Comparison of ENCODE assay signal across 12 mouse cellular contexts in genomic region chr19:42256611-42257240, GRCm38 (mm10). TPM values are rescaled to one million over a fixed set of nuclear protein-coding genes. Genes with fewer than 3 reads are reported as not detected.
DNase-seq lines count a peak whose midpoint lies in the region; ATAC-seq and TF ChIP-seq lines count a peak whose summit lies in the region.
"Had no signal": no experiment of that assay in that cellular context is flagged by ENCODE, and none has a peak within 500 bp of the region (broad histone marks: within the 10 kb centered on the region; RNA-seq: fewer than 3 reads in every experiment).

No protein-coding gene starts in this region.

- H3K36me3 ChIP-seq in hindbrain, embryonic 10.5 days: no peaks in the 10 kb centered on the region
- no peaks in the 10 kb centered on the region for H3K36me3 ChIP-seq in hindbrain, embryonic 11.5 days (ENCODE audit: control insufficient read depth, insufficient read depth, low read length)
- H3K36me3 ChIP-seq in forebrain, postnatal 0 days (ENCODE audit: insufficient read depth): no peaks in the 10 kb centered on the region
- H3K36me3 ChIP-seq: heart, embryonic 13.5 days; limb, embryonic 15.5 days had no signal

- 0 out of 2 replicates have a peak overlapping the region, but pooled peaks have one; percentile 61 for H3K4me3 ChIP-seq in hindbrain, embryonic 10.5 days
- H3K4me3 ChIP-seq in hindbrain, embryonic 11.5 days (ENCODE audit: low read depth, low read length): no peak overlapping the region
- H3K4me3 ChIP-seq in forebrain, postnatal 0 days (ENCODE audit: low read depth, low read length): peak overlapping the region; percentile 70
- H3K4me3 ChIP-seq: heart, embryonic 13.5 days had no signal

- ATAC-seq in hindbrain, embryonic 11.5 days (ENCODE audit: low FRiP score): no peak
- ATAC-seq in forebrain, postnatal 0 days: peak; percentile 30

- H3K27me3 ChIP-seq in hindbrain, embryonic 10.5 days (ENCODE audit: insufficient read depth, poor library complexity, severe bottlenecking): peaks cover 36% of the 10 kb centered on the region
- peaks cover 9% of the 10 kb centered on the region; the same call in 1 of the 2 replicates for H3K27me3 ChIP-seq in hindbrain, embryonic 11.5 days (ENCODE audit: control insufficient read depth, insufficient read depth, low read length)
- H3K27me3 ChIP-seq in forebrain, postnatal 0 days (ENCODE audit: insufficient read depth, low read length): no peaks in the 10 kb centered on the region

- no peak for TF ChIP-seq CTCF in forebrain, postnatal 0 days (IDR thresholded peaks at IDR 0.05; ENCODE audit: low read depth)

- peaks cover 11% of the 10 kb centered on the region for H3K4me1 ChIP-seq in hindbrain, embryonic 10.5 days (replicated peaks)
- no peaks in the 10 kb centered on the region for H3K4me1 ChIP-seq in hindbrain, embryonic 11.5 days (replicated peaks; ENCODE audit: control insufficient read depth, insufficient read depth, low read length)
- peaks cover 25% of the 10 kb centered on the region for H3K4me1 ChIP-seq in forebrain, postnatal 0 days (ENCODE audit: insufficient read depth)

- intact Hi-C loops in heart, postnatal 25 days (cut with DNase I): no loop called here

- 83% methylated on average over 12 of the region's 12 CpGs for WGBS in hindbrain, embryonic 10.5 days
- WGBS in hindbrain, embryonic 11.5 days: 78% methylated on average over 12 of the region's 12 CpGs
- WGBS in forebrain, postnatal 0 days: 14% methylated on average over 12 of the region's 12 CpGs

- H3K4me2 ChIP-seq in hindbrain, embryonic 11.5 days (replicated peaks; ENCODE audit: low read depth, low read length): no peak overlapping the region
- H3K4me2 ChIP-seq in forebrain, postnatal 0 days (ENCODE audit: low read depth): peak overlapping the region; percentile 60

- H3K9me3 ChIP-seq in hindbrain, embryonic 10.5 days: no peaks in the 10 kb centered on the region
- H3K9me3 ChIP-seq in hindbrain, embryonic 11.5 days (ENCODE audit: control insufficient read depth, low read length): no peaks in the 10 kb centered on the region
- no peaks in the 10 kb centered on the region for H3K9me3 ChIP-seq in forebrain, postnatal 0 days (ENCODE audit: low read length)
- H3K9me3 ChIP-seq: heart, embryonic 13.5 days; limb, embryonic 15.5 days had no signal

- no peak overlapping the region for H3K9ac ChIP-seq in hindbrain, embryonic 11.5 days (ENCODE audit: low read depth, low read length)
- peak overlapping the region; percentile 92 for H3K9ac ChIP-seq in forebrain, postnatal 0 days
- H3K9ac ChIP-seq: heart, embryonic 13.5 days; limb, embryonic 15.5 days had no signal

- H3K27ac ChIP-seq in hindbrain, embryonic 10.5 days: no peak overlapping the region
- no peak overlapping the region for H3K27ac ChIP-seq in hindbrain, embryonic 11.5 days (ENCODE audit: low read depth, low read length)
- peak overlapping the region; percentile 85 for H3K27ac ChIP-seq in forebrain, postnatal 0 days (ENCODE audit: low read depth, low read length)
- H3K27ac ChIP-seq: heart, embryonic 13.5 days; limb, embryonic 15.5 days had no signal

- DNase-seq in hindbrain, embryonic 10.5 days (ENCODE audit: low spot score): no peak
- DNase-seq in hindbrain, embryonic 11.5 days (ENCODE audit: low spot score): no peak
- peak; percentile 67 for DNase-seq in forebrain, postnatal 0 days
- DNase-seq in layer of hippocampus, postnatal 36 days: peak; percentile 33 to 50
- peak; percentile 33 to 39 for DNase-seq in right cerebral cortex, postnatal 36 days (ENCODE audit: low spot score in 2 of 2)
- no peak for DNase-seq in retina, postnatal 1 day
- DNase-seq in heart, postnatal 25 days (ENCODE audit: low spot score): no peak
- DNase-seq in lung, postnatal 4 days: no peak

RNA-seq across cellular contexts. Expression of gene Golga7b, which starts 9.4 kb away (rescaled TPM):
- polyA plus RNA-seq in hindbrain, embryonic 10.5 days (2016; fragmentation: Nextera tagmentation; extraction: Ambion mirVana): 1.7 and 4.2 TPM in 2 replicates
- 3.9 and 5.0 TPM in 2 replicates for polyA plus RNA-seq in hindbrain, embryonic 11.5 days (2014; fragmentation: Nextera tagmentation; extraction: Ambion mirVana)
- 79.1 and 90.1 TPM in 2 replicates for total RNA-seq in forebrain, postnatal 0 days (2014; rRNA removed)
- 44.7 and 61.4 TPM in 2 replicates for polyA plus RNA-seq in forebrain, postnatal 0 days (2015; fragmentation: Nextera tagmentation; extraction: Ambion mirVana)
- 10 to 100 TPM; 63.7 to 66.8 TPM for total RNA-seq in layer of hippocampus, postnatal 36 days (2021)
- under 1 TPM; 0.67 to 0.83 TPM for total RNA-seq in heart, postnatal 25 days (2021)
- polyA plus RNA-seq: kidney, embryonic 14.5 days had no signal

RNA-seq across cellular contexts. Expression of gene Sfrp5, which starts 54.7 kb away (rescaled TPM):
- polyA plus RNA-seq in hindbrain, embryonic 10.5 days (2016; fragmentation: Nextera tagmentation; extraction: Ambion mirVana): 0.26 and 0.46 TPM in 2 replicates
- 0.80 and 0.85 TPM in 2 replicates for polyA plus RNA-seq in hindbrain, embryonic 11.5 days (2014; fragmentation: Nextera tagmentation; extraction: Ambion mirVana)
- 1.8 and 3.7 TPM in 2 replicates for total RNA-seq in forebrain, postnatal 0 days (2014; rRNA removed)
- polyA plus RNA-seq in forebrain, postnatal 0 days (2015; fragmentation: Nextera tagmentation; extraction: Ambion mirVana): 2.7 and 3.4 TPM in 2 replicates
- under 1 TPM; 0.17 to 0.20 TPM for total RNA-seq in layer of hippocampus, postnatal 36 days (2021)
- total RNA-seq in heart, postnatal 25 days (2021): 1 to 10 TPM; 5.3 to 7.9 TPM
- polyA plus RNA-seq: C2C12 had no signal

Comparison
In these comparisons a context has a peak if more than half of its experiments do, and no peak if none do; other contexts are left out.
1. DNase-seq: peak in forebrain, postnatal 0 days (single experiment), layer of hippocampus, postnatal 36 days (2 of 2) and right cerebral cortex, postnatal 36 days (2 of 2); none in hindbrain, embryonic 10.5 days (single experiment), hindbrain, embryonic 11.5 days (single experiment), retina, postnatal 1 day (single experiment), heart, postnatal 25 days (single experiment) and lung, postnatal 4 days (0 of 2).
2. RNA of gene Golga7b, which starts 9.4 kb away (total RNA-seq): 79.1 to 90.1 TPM in forebrain, postnatal 0 days and 63.7 to 66.8 TPM in layer of hippocampus, postnatal 36 days; 0.67 to 0.83 TPM in heart, postnatal 25 days; every median in the first group is over 10 times any median in the second.